Mouse (Mus musculus): Measurements from ENCODE around the gene Tspan1. TPM values are rescaled to one million over a fixed set of nuclear protein-coding genes. Genes with fewer than 3 reads are reported as not detected.
A peak's percentile ranks its signal among the peaks of the same experiment; 100 is the strongest.

The Tspan1 gene
- polyA plus RNA-seq, 1 experiment from 2014 or later = 0.22 TPM

DNA sequence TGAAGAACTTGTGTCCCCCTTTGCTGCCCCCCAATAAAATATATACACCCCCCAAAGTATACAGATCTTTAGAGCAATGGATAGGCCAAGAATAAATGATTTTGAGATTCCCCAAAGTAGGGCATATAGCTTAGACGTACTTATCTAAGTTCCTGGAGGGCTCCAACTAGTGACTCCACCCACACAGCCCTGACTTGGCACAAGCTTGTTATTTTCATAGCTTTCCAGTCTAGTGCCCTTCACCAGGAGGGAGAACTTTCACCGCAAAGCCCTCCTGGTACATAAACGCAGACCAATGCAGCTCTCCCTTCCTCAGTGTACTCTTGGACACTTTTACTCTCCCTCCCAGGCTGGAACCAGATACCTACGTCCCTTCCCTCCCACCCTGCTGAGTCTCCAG lies 5.3 kb downstream of the Tspan1 start:
- no peak overlapping the region for H3K4me3 ChIP-seq (replicated peaks)
- H3K9me3 ChIP-seq = no peaks in the 10 kb centered on the region
- WGBS = 82% methylated on average over 4 of the region's 4 CpGs
- H3K4me1 ChIP-seq = no peaks in the 10 kb centered on the region
- H3K27me3 ChIP-seq = no peaks in the 10 kb centered on the region
- H3K9ac ChIP-seq = no peak overlapping the region
- no peak overlapping the region for H3K4me2 ChIP-seq
- H3K27ac ChIP-seq = no peak overlapping the region
- peaks cover 38% of the 10 kb centered on the region for H3K36me3 ChIP-seq (replicated peaks)
- no peak for ATAC-seq (ENCODE audit: low FRiP score)

DNA sequence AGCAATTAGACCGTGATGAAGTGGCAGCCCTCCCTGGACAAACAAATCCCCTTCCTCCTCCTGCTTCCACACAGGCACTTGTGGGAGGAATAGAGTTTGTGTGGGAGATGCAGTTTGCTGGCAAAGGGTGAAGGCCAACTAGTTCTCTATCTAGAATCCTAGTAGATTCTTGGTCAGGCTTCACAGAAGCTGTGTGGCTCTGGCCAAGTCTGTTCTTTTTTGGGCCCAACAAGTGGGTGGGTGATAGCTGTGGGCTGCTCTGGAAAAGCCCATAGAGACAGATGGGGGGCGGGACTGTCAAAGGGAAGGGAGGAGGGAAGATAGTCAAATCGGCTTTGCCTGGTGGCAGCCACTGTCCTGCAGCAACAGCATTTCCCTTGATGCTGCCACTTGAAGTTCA lies 6.6 kb downstream of the Tspan1 start:
- 86% methylated on average over 3 of the region's 3 CpGs for WGBS
- no peak overlapping the region for H3K27ac ChIP-seq
- H3K36me3 ChIP-seq (replicated peaks) = peaks cover 52% of the 10 kb centered on the region
- no peak overlapping the region for H3K9ac ChIP-seq
- ATAC-seq (ENCODE audit: low FRiP score) = no peak
- H3K4me1 ChIP-seq = no peaks in the 10 kb centered on the region
- no peaks in the 10 kb centered on the region for H3K9me3 ChIP-seq
- H3K4me2 ChIP-seq = no peak overlapping the region
- H3K4me3 ChIP-seq (replicated peaks) = no peak overlapping the region
- H3K27me3 ChIP-seq = no peaks in the 10 kb centered on the region

- Histone ChIP-seq H3K27ac (no peak overlapping the region), H3K9me3 (no peaks in the 10 kb centered on the region), H3K4me3 (replicated peaks) (no peak overlapping the region), H3K4me1 (no peaks in the 10 kb centered on the region), H3K27me3 (no peaks in the 10 kb centered on the region), H3K4me2 (no peak overlapping the region), H3K36me3 (replicated peaks) (peaks cover 60% of the 10 kb centered on the region), H3K9ac (no peak overlapping the region)
- ATAC-seq (ENCODE audit: low FRiP score) = no peak
- 82% methylated on average over 3 of the region's 3 CpGs for WGBS
These were observed 7.5 kb downstream of the Tspan1 start for GRCm38 (mm10) chr4:116159912-116160311.

DNA sequence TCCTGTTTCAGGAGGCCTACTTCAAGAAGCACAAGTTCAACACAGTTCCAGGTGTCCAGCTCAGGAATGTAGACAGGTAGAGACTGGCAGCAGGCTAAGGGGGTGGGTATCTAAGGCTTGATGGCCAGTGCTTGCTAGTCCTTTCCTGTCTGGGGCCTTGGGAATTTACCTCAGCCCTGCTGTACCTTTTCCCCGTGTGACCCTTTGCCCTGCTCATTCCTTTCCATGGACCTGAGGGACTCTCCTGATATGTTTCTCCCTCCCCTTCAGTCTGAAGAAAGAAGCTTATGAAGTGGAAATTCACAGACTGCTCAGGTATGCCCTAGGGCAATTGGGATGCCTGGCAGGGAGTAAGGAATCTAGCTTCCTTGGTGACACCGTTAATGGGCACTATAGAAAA lies 9.5 kb downstream of the Tspan1 start:
- H3K27me3 ChIP-seq = no peaks in the 10 kb centered on the region
- H3K9me3 ChIP-seq = no peaks in the 10 kb centered on the region
- H3K4me2 ChIP-seq = no peak overlapping the region
- no peak overlapping the region for H3K27ac ChIP-seq
- WGBS = 93% methylated on average over 2 of the region's 2 CpGs
- peaks cover 80% of the 10 kb centered on the region for H3K36me3 ChIP-seq (replicated peaks)
- H3K9ac ChIP-seq = no peak overlapping the region
- ATAC-seq (ENCODE audit: low FRiP score) = no peak
- H3K4me3 ChIP-seq (replicated peaks) = no peak overlapping the region
- no peaks in the 10 kb centered on the region for H3K4me1 ChIP-seq

GRCm38 (mm10) chr4:116152702-116153101 lies 14.7 kb downstream of the Tspan1 start:
- no peaks in the 10 kb centered on the region for H3K27me3 ChIP-seq
- peaks cover 13% of the 10 kb centered on the region for H3K4me1 ChIP-seq
- ATAC-seq (ENCODE audit: low FRiP score) = no peak
- no peak overlapping the region for H3K9ac ChIP-seq
- peaks cover 60% of the 10 kb centered on the region for H3K36me3 ChIP-seq (replicated peaks)
- H3K9me3 ChIP-seq = no peaks in the 10 kb centered on the region
- no peak overlapping the region for H3K4me2 ChIP-seq
- H3K27ac ChIP-seq = no peak overlapping the region
- 96% methylated on average over 15 of the region's 15 CpGs for WGBS
- H3K4me3 ChIP-seq (replicated peaks) = no peak overlapping the region

DNA sequence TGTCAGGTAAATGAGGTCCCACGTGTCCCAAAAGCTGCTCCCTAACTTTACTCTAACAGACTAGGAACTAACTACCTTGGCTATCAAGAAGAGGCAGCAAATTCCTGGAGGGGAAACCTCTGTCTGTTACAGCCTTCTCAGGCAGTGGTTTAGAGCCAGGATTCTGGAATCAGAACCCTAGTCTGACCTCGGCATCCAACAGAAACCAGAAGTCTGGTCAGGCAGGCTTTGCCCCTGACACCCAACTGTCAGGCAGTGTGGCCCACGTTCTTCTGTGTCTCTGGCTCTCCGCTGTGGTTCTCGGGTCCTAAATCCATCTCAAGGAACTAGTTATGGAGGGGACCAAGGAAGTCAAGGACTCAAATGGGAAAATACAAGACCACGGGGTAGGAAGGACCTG lies 16.2 kb downstream of the Tspan1 start, which contains the start of gene Lurap1:
TSS of gene Lurap1 (minus strand) at position 101 of the 400 bp plus-strand sequence.
- Histone ChIP-seq H3K9me3 (no peaks in the 10 kb centered on the region), H3K4me2 (peak within 1 kb of the TSS; percentile 74)

DNA sequence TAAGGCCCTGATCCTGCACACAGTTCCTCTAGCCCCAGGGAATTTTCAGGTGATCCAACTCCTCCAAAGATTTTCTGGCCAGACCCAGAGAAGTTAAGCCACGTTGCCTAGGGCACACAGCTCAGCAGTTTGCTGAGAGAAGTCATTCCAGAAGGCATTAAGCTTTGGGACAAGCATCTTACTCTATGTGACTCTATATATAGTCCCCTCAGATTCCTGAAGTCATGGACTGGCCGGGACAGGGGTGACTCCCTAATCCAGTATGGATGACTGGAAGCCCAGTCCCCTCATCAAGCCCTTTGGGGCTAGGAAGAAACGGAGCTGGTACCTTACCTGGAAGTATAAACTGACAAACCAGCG lies 16.6 kb downstream of the Tspan1 start:
- Histone ChIP-seq H3K27ac (peak overlapping the region; percentile 75), H3K27me3 (no peaks in the 10 kb centered on the region), H3K36me3 (replicated peaks) (peaks cover 42% of the 10 kb centered on the region), H3K4me1 (peaks cover 13% of the 10 kb centered on the region), H3K9me3 (no peaks in the 10 kb centered on the region), H3K4me3 (replicated peaks) (peak overlapping the region; percentile 72), H3K9ac (peak overlapping the region; percentile 91), H3K4me2 (peak overlapping the region; percentile 74)
- 27% methylated on average over 4 of the region's 4 CpGs for WGBS
- peak; percentile 19; the same call in 1 of the 2 replicates for ATAC-seq (ENCODE audit: low FRiP score)

More for the DNA sequence above, 16.2 kb downstream of the Tspan1 start, which contains the start of gene Lurap1:
- H3K36me3 ChIP-seq (replicated peaks) = peaks cover 46% of the 10 kb centered on the region
- 82% methylated on average over 6 of the region's 6 CpGs for WGBS
- H3K9ac ChIP-seq = peak within 1 kb of the TSS; percentile 91
- H3K27me3 ChIP-seq = no peaks in the 10 kb centered on the region
- ATAC-seq (ENCODE audit: low FRiP score) = no peak
- H3K27ac ChIP-seq = peak within 1 kb of the TSS; percentile 88
- peaks cover 13% of the 10 kb centered on the region for H3K4me1 ChIP-seq
- peak within 1 kb of the TSS; percentile 72 for H3K4me3 ChIP-seq (replicated peaks)

DNA sequence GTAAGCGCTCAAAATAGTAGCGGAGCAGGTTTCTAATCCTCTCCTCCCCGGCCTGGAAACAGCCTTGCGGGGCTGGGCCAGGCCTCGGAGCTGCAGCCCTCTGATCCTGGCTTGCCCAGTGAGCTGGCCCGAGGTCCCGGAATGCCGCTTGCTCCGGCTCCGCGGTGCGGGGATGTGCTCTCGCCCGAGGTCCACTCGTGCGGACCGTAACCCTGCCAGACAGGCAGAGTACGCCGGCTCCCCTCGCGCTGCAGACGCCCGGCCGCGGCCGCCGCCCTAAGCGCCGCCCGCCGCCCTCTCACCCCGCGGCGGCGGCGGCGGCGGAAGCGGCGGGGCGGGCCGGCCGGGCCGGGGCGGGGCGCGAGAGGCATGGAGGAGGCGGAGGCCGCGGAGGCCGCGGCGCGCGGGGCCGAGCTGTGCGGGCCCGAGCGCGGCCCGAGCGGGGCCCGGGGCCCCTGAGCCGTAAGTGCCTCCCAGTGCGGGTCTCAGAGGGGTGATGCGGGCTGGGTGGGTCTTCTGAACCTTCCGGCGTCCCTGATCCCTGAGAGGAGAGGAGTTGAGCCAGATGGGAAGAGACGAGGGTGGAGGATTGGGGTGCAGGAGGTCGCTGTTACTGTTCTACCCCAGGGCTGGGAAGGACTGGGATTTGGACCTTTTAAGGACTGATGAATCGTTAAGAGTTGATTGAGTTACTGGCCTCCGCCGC lies 17.1 kb downstream of the Tspan1 start:
- Histone ChIP-seq H3K27me3 (no peaks in the 10 kb centered on the region), H3K36me3 (replicated peaks) (peaks cover 36% of the 10 kb centered on the region), H3K27ac (peak overlapping the region; percentile 88), H3K4me1 (peaks cover 13% of the 10 kb centered on the region), H3K4me3 (replicated peaks) (peak overlapping the region; percentile 72), H3K4me2 (peak overlapping the region; percentile 74), H3K9me3 (no peaks in the 10 kb centered on the region), H3K9ac (peak overlapping the region; percentile 91)
- ATAC-seq (ENCODE audit: low FRiP score) = peak; percentile 89
- WGBS = under 1% methylated on average over 70 of the region's 73 CpGs

DNA sequence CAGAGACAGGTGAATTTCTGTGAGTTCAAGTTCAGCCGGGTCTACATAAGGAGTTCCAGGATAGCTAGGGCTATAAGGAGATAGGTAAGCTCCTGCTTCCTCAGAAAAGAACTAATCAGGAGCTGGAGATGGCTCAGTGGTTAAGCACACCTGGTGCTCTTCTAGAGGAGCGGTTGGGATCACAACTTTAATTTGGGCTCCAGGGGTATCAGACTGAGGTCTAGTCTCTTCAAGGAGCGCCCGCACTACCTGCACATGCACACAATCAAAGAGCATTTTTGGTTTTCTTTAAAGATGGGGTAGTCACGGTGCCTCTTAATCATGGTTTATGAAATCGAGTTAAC lies 17.6 kb downstream of the Tspan1 start:
- Histone ChIP-seq H3K9me3 (no peaks in the 10 kb centered on the region), H3K27me3 (no peaks in the 10 kb centered on the region), H3K4me1 (peaks cover 13% of the 10 kb centered on the region), H3K36me3 (replicated peaks) (peaks cover 31% of the 10 kb centered on the region), H3K4me3 (replicated peaks) (peak overlapping the region; percentile 72), H3K4me2 (peak overlapping the region; percentile 74), H3K27ac (peak overlapping the region; percentile 88), H3K9ac (peak overlapping the region; percentile 91)
- ATAC-seq (ENCODE audit: low FRiP score) = peak; percentile 16
- 17% methylated on average over 6 of the region's 6 CpGs for WGBS

DNA sequence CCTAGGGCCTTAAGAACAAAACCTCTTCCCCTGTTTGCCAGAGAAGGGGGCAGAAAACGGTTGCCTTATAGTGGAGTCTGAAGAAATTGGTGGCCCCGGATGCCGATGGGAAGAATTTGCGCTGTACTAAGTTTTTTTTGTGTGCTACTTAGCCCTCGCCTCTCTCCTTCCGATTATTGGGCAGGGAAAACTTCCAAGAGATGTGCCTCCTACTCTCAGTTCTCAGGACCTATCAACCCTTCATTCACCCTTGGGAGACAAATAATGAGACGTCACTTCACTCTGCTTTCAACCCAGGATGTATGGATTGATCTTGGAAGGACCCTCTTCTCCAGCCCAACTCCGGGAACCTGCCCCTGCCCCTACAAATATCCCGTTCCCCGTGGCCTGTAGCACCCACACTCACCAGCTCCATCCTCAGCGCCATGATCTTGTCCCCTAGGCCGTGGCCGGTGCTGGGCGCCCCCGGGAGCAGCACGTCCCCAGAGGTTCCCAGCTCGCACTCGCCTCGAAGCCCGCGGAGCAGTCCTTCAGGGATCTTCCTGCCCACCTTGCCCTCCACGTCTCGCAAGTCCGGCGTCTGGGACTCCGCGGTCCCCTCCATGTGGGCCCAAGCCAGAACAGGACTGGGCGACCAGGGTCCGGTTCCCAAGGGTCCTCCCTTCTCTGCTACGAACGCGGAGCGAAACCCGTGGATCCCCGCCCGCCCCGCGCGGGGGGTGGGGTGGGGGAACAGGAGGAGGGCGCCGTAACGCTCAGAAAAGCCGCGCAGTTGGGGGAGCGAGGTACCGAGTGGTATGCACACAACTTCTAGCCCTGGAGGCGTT lies 23.3 kb downstream of the Tspan1 start:
- peaks cover 16% of the 10 kb centered on the region for H3K4me1 ChIP-seq
- H3K36me3 ChIP-seq (replicated peaks) = no peaks in the 10 kb centered on the region
- peaks cover 13% of the 10 kb centered on the region; the same call in 1 of the 2 replicates for H3K27me3 ChIP-seq
- no peak overlapping the region for H3K27ac ChIP-seq
- H3K4me3 ChIP-seq (replicated peaks) = peak overlapping the region; percentile 66
- peak overlapping the region; percentile 71 for H3K9ac ChIP-seq
- peak overlapping the region; percentile 86 for H3K4me2 ChIP-seq
- H3K9me3 ChIP-seq = no peaks in the 10 kb centered on the region
- WGBS = under 1% methylated on average over 47 of the region's 47 CpGs
- peak; percentile 79 for ATAC-seq (ENCODE audit: low FRiP score)

DNA sequence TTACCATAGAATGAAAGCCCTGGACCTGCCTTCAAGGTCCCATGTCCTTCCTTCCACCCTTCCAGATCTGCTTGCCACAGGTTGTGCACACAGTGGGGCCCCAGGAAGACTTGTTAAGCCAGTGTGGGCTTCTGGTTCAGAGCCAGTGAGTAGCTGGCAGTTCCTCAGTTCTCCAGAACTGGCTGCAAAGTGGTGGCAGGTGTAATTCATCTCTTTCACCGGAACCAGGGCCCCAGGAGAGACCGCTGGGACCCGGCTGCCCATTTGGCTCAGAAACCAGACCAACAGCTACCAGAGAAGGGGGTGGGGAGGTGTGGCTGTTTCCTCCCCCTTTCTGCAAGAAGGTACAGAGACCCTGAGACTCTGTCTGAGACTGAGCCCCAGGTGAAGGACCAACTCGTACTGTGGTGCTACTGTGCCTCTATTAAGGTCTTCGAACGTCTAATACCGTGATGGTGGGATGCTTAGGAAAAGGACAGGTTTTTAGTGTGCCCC lies 24.0 kb downstream of the Tspan1 start:
- ATAC-seq (ENCODE audit: low FRiP score) = no peak
- no peaks in the 10 kb centered on the region for H3K9me3 ChIP-seq
- H3K27ac ChIP-seq = no peak overlapping the region
- peak overlapping the region; percentile 66 for H3K4me3 ChIP-seq (replicated peaks)
- peak overlapping the region; percentile 86 for H3K4me2 ChIP-seq
- H3K36me3 ChIP-seq (replicated peaks) = no peaks in the 10 kb centered on the region
- 19% methylated on average over 7 of the region's 7 CpGs for WGBS
- no peak overlapping the region for H3K9ac ChIP-seq
- peaks cover 16% of the 10 kb centered on the region for H3K4me1 ChIP-seq
- peaks cover 13% of the 10 kb centered on the region; the same call in 1 of the 2 replicates for H3K27me3 ChIP-seq

DNA sequence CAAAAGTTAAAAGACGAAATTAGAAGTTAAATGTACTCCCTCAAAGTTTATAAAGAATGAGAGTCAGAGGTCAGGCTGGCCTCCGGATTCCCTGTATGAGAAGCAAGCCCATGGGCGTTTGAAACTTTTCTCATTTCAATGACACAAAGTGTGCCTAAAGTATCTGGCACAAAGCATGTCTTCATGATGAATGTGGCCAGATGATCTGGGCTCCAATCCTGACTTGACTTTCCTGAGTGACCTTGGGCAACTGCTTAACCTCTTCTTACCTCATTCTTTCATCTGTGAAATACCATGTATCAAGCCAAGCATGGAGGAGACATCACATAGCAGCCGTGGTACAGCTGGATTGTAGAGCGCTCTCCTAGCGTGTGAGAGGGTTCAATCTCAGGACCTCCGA lies 25.1 kb downstream of the Tspan1 start:
- H3K4me3 ChIP-seq (replicated peaks) = no peak overlapping the region
- no peak overlapping the region for H3K4me2 ChIP-seq
- H3K9me3 ChIP-seq = no peaks in the 10 kb centered on the region
- no peak overlapping the region for H3K9ac ChIP-seq
- H3K36me3 ChIP-seq (replicated peaks) = no peaks in the 10 kb centered on the region
- WGBS = 82% methylated on average over 7 of the region's 7 CpGs
- peaks cover 16% of the 10 kb centered on the region for H3K4me1 ChIP-seq
- no peak for ATAC-seq (ENCODE audit: low FRiP score)
- peaks cover 13% of the 10 kb centered on the region; the same call in 1 of the 2 replicates for H3K27me3 ChIP-seq
- no peak overlapping the region for H3K27ac ChIP-seq
